Mouse (Mus musculus) spleen, adult 2 months (tissue): Measurements from ENCODE around the gene Esrra. TPM values are rescaled to one million over a fixed set of nuclear protein-coding genes. Genes with fewer than 3 reads are reported as not detected.
"Not testable (repeated sequence)": the region's sequence is repeated elsewhere in the genome, so short reads cannot be mapped to it uniquely, and the experiment has no call there.

ENCODE experiments used
- DNase-seq, 2 experiments: peaks; one replicate each; pipeline versions ENCODE4 v3.0.0 to v3.0.0-alpha.2; 2012 to 2021; ENCODE audit warnings: low spot score in 2 of 2, low read depth in 1 of 2
- H3K27ac ChIP-seq: fragments of 200-500 bp; 2 replicates; pipeline ENCODE4 v1.5.1; 2012; ENCODE audit warnings: low read length, inconsistent platforms; ENCODE audit not compliant: insufficient read depth
- H3K27me3 ChIP-seq: fragments of 200-500 bp; 2 replicates; pipeline ENCODE4 v1.6.1; 2012; ENCODE audit warnings: mild to moderate bottlenecking, moderate library complexity, low read length, inconsistent platforms; ENCODE audit not compliant: control insufficient read depth, insufficient read depth
- H3K36me3 ChIP-seq: fragments of 200-500 bp; 2 replicates; pipeline ENCODE4 v1.6.1; 2012; ENCODE audit warnings: mild to moderate bottlenecking, low read length, inconsistent platforms; ENCODE audit not compliant: control insufficient read depth, insufficient read depth
- H3K4me1 ChIP-seq: fragments of 200-500 bp; 2 replicates; pipeline ENCODE4 v1.6.1; 2011; ENCODE audit warnings: inconsistent platforms; ENCODE audit not compliant: control insufficient read depth, insufficient read depth, insufficient read length
- H3K4me3 ChIP-seq: fragments of 200-500 bp; 2 replicates; pipeline ENCODE4 v1.5.1; 2011; ENCODE audit warnings: mild to moderate bottlenecking, inconsistent platforms; ENCODE audit not compliant: insufficient read depth, insufficient read length; ENCODE audit errors: extremely low read depth
- CTCF ChIP-seq: fragments of 200-500 bp; IDR thresholded peaks from 2 replicates; pipeline ENCODE4 v1.5.1; 2011; ENCODE audit warnings: mild to moderate bottlenecking, inconsistent platforms; ENCODE audit not compliant: insufficient read depth, insufficient read length, insufficient replicate concordance; ENCODE audit errors: extremely low read depth
- POLR2A ChIP-seq: fragments of 200-500 bp; IDR thresholded peaks from 2 replicates; pipeline ENCODE4 v1.6.1; 2011; ENCODE audit warnings: low read depth, low read length, inconsistent platforms
- WGBS: fragments of 180-500 bp; shearing (Covaris S2); methylation state at CpG from one replicate; pipeline ENCODE4 v1.1.7; 2018; 5-methylcytosine and 5-hydroxymethylcytosine counted together
- polyA plus RNA-seq: library from polyadenylated mRNA; depleted of rRNA; stranded (reverse); fragments of >200 nt; gene quantifications from 2 replicates; pipeline ENCODE4 v1.2.3, GENCODE M21; 2012

Esrra gene
- polyA plus RNA-seq, 1 experiment, result 48.4 TPM

DNA sequence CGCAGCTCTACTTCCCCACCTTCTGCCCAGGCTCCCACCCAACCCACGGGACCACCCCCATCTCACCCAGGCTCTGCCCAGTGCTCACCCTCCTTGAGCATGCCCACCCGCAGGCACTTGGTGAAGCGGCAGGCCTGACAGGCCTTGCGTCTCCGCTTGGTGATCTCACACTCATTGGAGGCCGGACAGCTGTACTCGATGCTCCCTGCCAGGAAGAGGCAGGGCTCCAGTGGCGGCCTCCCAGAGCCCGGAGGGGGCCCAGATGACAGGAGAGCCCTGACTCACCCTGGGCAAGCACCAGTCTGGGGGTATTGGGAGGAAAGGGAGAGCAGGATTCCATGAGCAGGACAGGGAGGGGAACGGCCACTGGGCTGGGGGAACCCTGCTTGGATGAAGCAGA lies 7.6 kb downstream of the Esrra start:
- Histone ChIP-seq H3K4me1 (peaks cover 5% of the 10 kb centered on the region; the same call in 1 of the 2 replicates), H3K4me3 (no peak overlapping the region), H3K36me3 (peaks cover 20% of the 10 kb centered on the region), H3K27ac (no peak overlapping the region), H3K27me3 (no peaks in the 10 kb centered on the region)
- no peak for DNase-seq
- WGBS, result 93% methylated on average over 11 of the region's 11 CpGs
- TF ChIP-seq CTCF, result no peak
- no peak for TF ChIP-seq POLR2A

DNA sequence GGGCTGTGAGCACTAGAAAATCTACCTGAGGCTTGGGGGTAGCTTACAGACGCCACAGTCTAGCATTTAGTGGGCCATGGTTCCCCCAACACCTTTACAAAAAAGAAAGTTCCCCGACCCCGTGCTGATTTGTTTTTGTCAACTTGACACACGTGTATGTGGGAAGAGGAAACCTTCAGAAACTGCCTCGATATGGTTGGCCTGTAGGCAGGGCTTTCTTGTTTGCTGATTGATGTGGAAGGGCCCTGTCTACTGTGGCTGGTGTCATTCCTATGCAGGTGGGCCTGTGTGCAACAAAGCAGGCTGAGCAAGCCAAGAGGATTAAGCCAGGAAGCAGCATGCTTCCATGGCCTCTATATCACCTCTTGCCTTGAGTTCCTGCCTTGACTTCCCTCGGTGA lies 8.6 kb downstream of the Esrra start:
- H3K27ac ChIP-seq, result no peak overlapping the region
- H3K4me3 ChIP-seq, result no peak overlapping the region
- H3K4me1 ChIP-seq, result peaks cover 10% of the 10 kb centered on the region; the same call in 1 of the 2 replicates
- peaks cover 17% of the 10 kb centered on the region for H3K36me3 ChIP-seq
- no peaks in the 10 kb centered on the region for H3K27me3 ChIP-seq
- WGBS, result 69% methylated on average over 6 of the region's 6 CpGs
- TF ChIP-seq CTCF, result no peak
- no peak for TF ChIP-seq POLR2A
- no peak for DNase-seq

DNA sequence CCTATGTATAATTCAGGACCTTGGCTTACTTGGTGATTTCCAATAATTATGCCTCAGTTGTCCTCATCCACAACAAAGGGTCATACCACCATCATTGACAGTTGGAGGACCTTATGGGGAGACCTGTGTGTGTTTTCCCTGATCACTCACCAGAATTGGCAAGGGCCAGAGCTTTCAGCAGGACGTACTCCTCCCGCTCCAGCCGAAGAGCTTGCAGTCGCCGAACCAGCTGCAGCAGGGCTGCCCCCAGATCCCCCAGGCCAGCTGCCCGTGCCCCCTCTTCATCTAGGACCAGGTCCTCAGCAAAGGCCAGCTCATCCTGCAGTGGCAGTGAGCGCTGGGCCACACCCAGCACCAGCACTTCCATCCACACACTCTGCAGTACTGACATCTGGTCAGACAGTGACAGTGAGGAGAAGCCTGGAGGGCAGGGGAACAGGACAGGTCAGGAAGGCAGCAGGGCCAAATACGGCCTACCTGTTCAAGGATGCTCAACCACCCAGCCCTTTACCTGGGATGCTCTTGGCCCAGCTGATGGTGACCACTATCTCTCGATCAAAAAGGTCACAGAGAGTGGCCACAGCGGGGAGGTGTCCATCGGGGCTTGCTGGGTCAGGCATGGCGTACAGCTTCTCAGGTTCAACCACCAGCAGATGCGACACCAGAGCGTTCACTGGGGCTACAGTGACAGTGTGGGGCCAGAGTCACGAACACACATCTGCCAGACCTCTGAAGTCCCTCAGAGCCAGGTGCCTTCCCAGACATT lies 9.2 kb downstream of the Esrra start:
- no peak for DNase-seq
- Histone ChIP-seq H3K36me3 (peaks cover 17% of the 10 kb centered on the region), H3K27ac (no peak overlapping the region), H3K4me3 (no peak overlapping the region), H3K4me1 (peaks cover 12% of the 10 kb centered on the region; the same call in 1 of the 2 replicates), H3K27me3 (no peaks in the 10 kb centered on the region)
- TF ChIP-seq CTCF, result no peak
- 94% methylated on average over 15 of the region's 15 CpGs for WGBS

DNA sequence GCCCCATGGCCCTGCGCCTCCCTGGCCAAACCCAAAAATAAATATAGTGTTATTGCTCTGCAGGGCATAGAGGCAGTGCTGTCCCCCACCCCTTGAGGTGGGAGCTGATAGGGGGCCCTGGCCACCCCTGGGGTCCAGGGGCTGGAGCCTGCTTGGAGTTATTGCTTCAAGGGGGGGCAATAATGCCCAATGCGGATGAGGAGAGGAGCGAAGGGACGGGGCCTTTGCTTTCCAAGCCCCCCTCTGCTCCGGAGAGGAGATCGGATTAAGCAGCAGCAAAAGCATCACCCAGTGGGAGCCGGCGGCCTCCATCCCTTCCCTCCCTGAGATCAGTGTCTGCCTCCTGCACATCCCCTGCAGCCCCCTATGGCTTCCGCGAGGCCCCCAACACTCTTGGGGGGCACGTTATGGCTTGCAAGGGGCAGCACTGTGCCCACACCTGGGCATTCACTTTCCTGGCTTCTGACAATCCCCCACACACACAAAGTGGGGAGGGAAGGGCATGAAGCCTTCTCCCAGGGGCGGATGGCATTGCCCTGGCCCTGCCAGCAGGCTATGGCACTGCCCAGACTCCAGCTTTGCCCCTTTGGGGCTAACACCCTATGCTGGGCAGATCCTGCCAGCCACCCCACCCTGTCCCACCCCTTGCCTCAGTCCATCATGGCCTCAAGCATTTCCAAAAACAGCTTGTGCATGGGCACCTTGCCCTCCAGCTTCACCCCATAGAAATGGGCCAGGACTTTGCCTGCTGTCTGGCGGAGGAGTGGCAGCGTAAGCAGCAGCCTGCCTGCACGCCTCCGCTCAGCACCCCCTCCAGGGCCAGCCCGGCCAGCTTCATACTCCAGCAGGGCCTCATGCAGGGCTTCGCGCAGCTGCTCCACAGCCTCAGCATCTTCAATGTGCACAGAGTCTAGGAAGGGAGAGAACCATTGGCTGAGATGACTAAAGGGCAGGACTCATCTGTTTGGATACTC lies 10.2 kb downstream of the Esrra start:
- no peak overlapping the region for H3K4me3 ChIP-seq
- H3K27ac ChIP-seq, result no peak overlapping the region

DNA sequence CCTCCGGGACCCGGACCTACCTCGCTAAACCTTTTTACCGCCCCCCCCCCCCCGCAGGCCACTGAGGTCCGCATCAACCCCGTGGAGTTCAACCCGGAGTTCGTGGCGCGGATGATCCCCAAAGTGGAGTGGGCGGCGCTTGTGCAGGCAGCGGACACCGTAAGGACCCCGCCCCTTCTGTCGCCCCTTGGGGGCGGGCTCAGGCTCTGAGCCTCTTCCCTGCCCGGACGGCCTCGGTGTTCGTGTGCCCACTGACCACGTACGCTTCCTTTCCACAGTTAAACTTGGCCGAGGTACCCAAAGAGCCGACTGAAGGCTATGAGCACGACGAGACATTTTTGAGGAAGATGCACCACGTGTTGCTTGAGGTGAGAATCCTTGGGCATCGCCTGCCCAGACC lies 11.3 kb downstream of the Esrra start:
- DNase-seq, result peak; percentile 15 to 47
- H3K27me3 ChIP-seq, result not testable (repeated sequence)
- Histone ChIP-seq H3K4me3 (peak overlapping the region; percentile 71), H3K36me3 (peaks cover 28% of the 10 kb centered on the region), H3K27ac (peak overlapping the region; percentile 95), H3K4me1 (peaks cover 12% of the 10 kb centered on the region; the same call in 1 of the 2 replicates)
- under 1% methylated on average over 30 of the region's 30 CpGs for WGBS

More for the DNA sequence above, 10.2 kb downstream of the Esrra start:
- H3K27me3 ChIP-seq, result no peaks in the 10 kb centered on the region
- peaks cover 12% of the 10 kb centered on the region; the same call in 1 of the 2 replicates for H3K4me1 ChIP-seq
- DNase-seq, result no peak
- H3K36me3 ChIP-seq, result peaks cover 22% of the 10 kb centered on the region
- TF ChIP-seq CTCF, result no peak
- no peak for TF ChIP-seq POLR2A
- WGBS, result 90% methylated on average over 17 of the region's 19 CpGs

DNA sequence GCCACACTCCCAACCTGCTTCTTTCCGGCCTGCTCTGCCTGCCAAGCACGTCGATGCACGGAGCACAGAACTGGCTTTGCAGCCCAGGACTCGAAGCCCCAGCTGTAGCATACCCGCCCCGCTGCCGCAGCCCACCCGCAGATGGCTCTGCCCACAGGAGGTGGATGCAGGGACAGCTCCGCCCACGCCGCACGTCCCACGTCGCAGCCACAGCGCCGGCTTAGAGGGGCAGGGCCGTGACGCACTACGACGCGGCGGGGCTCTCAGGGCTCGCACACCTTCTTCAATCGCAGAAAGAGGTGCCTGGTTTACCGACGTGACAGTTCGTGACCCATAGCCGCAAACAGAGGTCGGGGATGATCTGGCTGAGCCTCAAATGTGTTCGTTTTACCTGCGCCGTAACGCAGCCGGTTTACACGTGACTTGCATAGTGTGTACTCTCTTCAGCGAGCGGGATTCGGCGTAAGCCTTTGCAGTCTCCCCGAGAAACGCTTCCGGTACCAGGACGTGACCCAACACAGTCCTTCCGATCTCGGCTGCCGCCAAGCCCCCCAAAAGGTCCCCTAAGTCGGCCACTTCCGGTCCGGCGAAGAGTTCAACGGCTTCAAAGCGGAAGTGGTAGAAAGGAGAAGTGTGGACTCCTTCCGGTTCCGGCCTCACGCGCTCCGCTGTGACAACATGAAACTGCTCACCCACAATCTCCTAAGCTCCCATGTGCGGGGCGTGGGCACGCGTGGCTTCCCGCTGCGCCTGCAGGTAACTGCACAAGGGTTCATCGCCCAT lies 11.9 kb downstream of the Esrra start, which contains the start of the genes Trmt112 and Prdx5:
Gene Trmt112, plus strand, starts transcription at position 192 of the 783 bp plus-strand sequence.
Gene Prdx5, minus strand, starts transcription at position 600 of the 783 bp plus-strand sequence.
- peak within 1 kb of the TSS; percentile 95 for H3K27ac ChIP-seq
- peaks cover 12% of the 10 kb centered on the region; the same call in 1 of the 2 replicates for H3K4me1 ChIP-seq
- peak within 1 kb of the TSS; percentile 71 for H3K4me3 ChIP-seq
- peaks cover 29% of the 10 kb centered on the region for H3K36me3 ChIP-seq
- no peaks in the 10 kb centered on the region for H3K27me3 ChIP-seq
- TF ChIP-seq POLR2A (peak; percentile 88; the same call in 1 of the 2 replicates), CTCF (no peak)
- peak; percentile 86 to 89 for DNase-seq
- 1% methylated on average over 65 of the region's 65 CpGs for WGBS
